Mouse (Mus musculus): ENCODE data around the gene Tcp1.
"Not testable (repeated sequence)": the region's sequence is repeated elsewhere in the genome, so short reads cannot be mapped to it uniquely, and the experiment has no call there.

Tcp1 gene

GRCm38 (mm10) chr17:12915488-12915880, at the start of gene Tcp1:
Gene Tcp1 (plus strand): TSS chr17:12915701.
- DNase-seq: no peak

- DNase-seq: no peak
Observed at GRCm38 (mm10) chr17:12866853-12867252, 48.6 kb upstream of the Tcp1 start.

- no peak for DNase-seq
Observed at GRCm38 (mm10) chr17:12868043-12868442, 47.5 kb upstream of the Tcp1 start, which contains the start of gene Mas1. Gene Mas1 (minus strand): TSS chr17:12868143.

GRCm38 (mm10) chr17:12868640-12869039, 46.9 kb upstream of the Tcp1 start:
- no peak for DNase-seq

- peak; percentile 23 for DNase-seq
Observed at GRCm38 (mm10) chr17:12872275-12873028, 43.0 kb upstream of the Tcp1 start.

- no peak for DNase-seq
Observed at GRCm38 (mm10) chr17:12875734-12876133, 39.8 kb upstream of the Tcp1 start, which contains the start of gene Mrgprh. Gene Mrgprh (plus strand): TSS chr17:12876034.

GRCm38 (mm10) chr17:12880178-12880577, 35.3 kb upstream of the Tcp1 start:
- DNase-seq: peak; percentile 84

- DNase-seq: no peak
Observed at GRCm38 (mm10) chr17:12881216-12881615, 34.3 kb upstream of the Tcp1 start.

- DNase-seq: peak; percentile 39
Observed at GRCm38 (mm10) chr17:12886620-12887019, 28.9 kb upstream of the Tcp1 start.

- no peak for DNase-seq
Observed at GRCm38 (mm10) chr17:12887021-12887775, 28.3 kb upstream of the Tcp1 start.

- no peak for DNase-seq
Observed at GRCm38 (mm10) chr17:12891054-12891453, 24.4 kb upstream of the Tcp1 start.

- no peak for DNase-seq
Observed at GRCm38 (mm10) chr17:12892033-12892432, 23.5 kb upstream of the Tcp1 start.

- no peak for DNase-seq
Observed at GRCm38 (mm10) chr17:12897674-12898073, 17.8 kb upstream of the Tcp1 start.

- DNase-seq: not testable (repeated sequence)
Observed at GRCm38 (mm10) chr17:12898607-12899006, 16.9 kb upstream of the Tcp1 start.

- no peak for DNase-seq
Observed at GRCm38 (mm10) chr17:12902291-12902690, 13.2 kb upstream of the Tcp1 start.

- no peak for DNase-seq
Observed at GRCm38 (mm10) chr17:12903372-12904333, 11.8 kb upstream of the Tcp1 start.

- no peak for DNase-seq
Observed at GRCm38 (mm10) chr17:12904349-12904748, 11.2 kb upstream of the Tcp1 start.

- DNase-seq: no peak
Observed at GRCm38 (mm10) chr17:12905810-12906209, 9.7 kb upstream of the Tcp1 start.

- DNase-seq: no peak
Observed at GRCm38 (mm10) chr17:12906436-12906835, 9.1 kb upstream of the Tcp1 start.

- no peak for DNase-seq
Observed at GRCm38 (mm10) chr17:12909361-12910280, 5.9 kb upstream of the Tcp1 start, which contains the start of gene Pnldc1. Gene Pnldc1 (minus strand): TSS chr17:12910230.

- DNase-seq: no peak
Observed at GRCm38 (mm10) chr17:12910391-12910790, 5.1 kb upstream of the Tcp1 start.

Measured in thymus, postnatal 25 days (tissue).